In genomic region chr5:149356970-149357369, GRCm38 (mm10) we compare ENCODE assay signal across 32 mouse cellular contexts. TPM values are rescaled to one million over a fixed set of nuclear protein-coding genes. Genes with fewer than 3 reads are reported as not detected.
DNase-seq lines count a peak whose midpoint lies in the region; ATAC-seq and TF ChIP-seq lines count a peak whose summit lies in the region.
"Had no signal": no experiment of that assay in that cellular context is flagged by ENCODE, and none has a peak within 500 bp of the region (broad histone marks: within the 10 kb centered on the region; RNA-seq: fewer than 3 reads in every experiment).

No protein-coding gene starts in this region.

- no peak for TF ChIP-seq EP300 in lung, postnatal 0 days (IDR thresholded peaks at IDR 0.05)

- TF ChIP-seq CTCF in intestine, postnatal 0 days (IDR thresholded peaks at IDR 0.05; ENCODE audit: low read depth), result peak; percentile 45
- peak; percentile 15; the same call in 1 of the 2 replicates for TF ChIP-seq CTCF in lung, postnatal 0 days (IDR thresholded peaks at IDR 0.05)
- peak; percentile 48 for TF ChIP-seq CTCF in E14TG2a.4 (conservative IDR thresholded peaks at IDR 0.05; ENCODE audit: low read length)
- TF ChIP-seq CTCF in cerebellum, adult 2 months (IDR thresholded peaks at IDR 0.05; ENCODE audit: borderline replicate concordance, insufficient read depth, low read depth, low read length), result no peak

- H3K4me3 ChIP-seq in intestine, postnatal 0 days (ENCODE audit: low read depth, low read length), result no peak overlapping the region
- H3K4me3 ChIP-seq in intestine, embryonic 15.5 days (replicated peaks), result no peak overlapping the region
- H3K4me3 ChIP-seq in lung, postnatal 0 days (ENCODE audit: low read depth, low read length), result no peak overlapping the region
- H3K4me3 ChIP-seq in E14TG2a.4 (replicated peaks; ENCODE audit: low read length), result no peak overlapping the region
- H3K4me3 ChIP-seq in cerebellum, adult 2 months (replicated peaks; ENCODE audit: insufficient read depth, low read depth, low read length), result no peak overlapping the region
- H3K4me3 ChIP-seq: embryonic facial prominence, embryonic 12.5 days; forebrain, embryonic 10.5 days; heart, adult 2 months; heart, embryonic 12.5 days; limb, embryonic 13.5 days; liver, embryonic 13.5 days; lung, embryonic 15.5 days; midbrain, embryonic 13.5 days; neural tube, embryonic 15.5 days had no signal

- TF ChIP-seq POLR2A in cerebellum, adult 2 months (IDR thresholded peaks at IDR 0.05; ENCODE audit: borderline replicate concordance, insufficient read depth, low read length), result no peak

- DNase-seq in lung, postnatal 0 days (ENCODE audit: low spot score), result no peak
- DNase-seq in lung, postnatal 14 days, result no peak
- peak; percentile 79 for DNase-seq in ZHBTc4 (ENCODE audit: low read depth, low spot score)
- DNase-seq in cerebellum, adult 2 months, result no peak
- no peak for DNase-seq in left cerebral cortex, adult 9 months (ENCODE audit: low spot score in 2 of 2)
- DNase-seq: adrenal gland, adult 8-10 months; cerebellum, adult 9-10 months; cerebellum, postnatal 36 days; embryo, embryonic 11 days; heart, adult 2 months; heart, postnatal 4 days; kidney, adult 2 months; kidney, postnatal 10 days; liver, embryonic 13.5 days; lung, postnatal 4 days; retina, postnatal 1 day; spleen, adult 18-20 months; thymus, adult 18-20 months had no signal

- WGBS in intestine, postnatal 0 days, result 77% methylated on average over 1 of the region's 1 CpGs
- WGBS in intestine, embryonic 15.5 days, result 89% methylated on average over 1 of the region's 1 CpGs
- WGBS in lung, postnatal 0 days, result 89% methylated on average over 1 of the region's 1 CpGs
- 98% methylated on average over 1 of the region's 1 CpGs for WGBS in cerebellum, adult 2 months

- H3K27ac ChIP-seq in intestine, postnatal 0 days (ENCODE audit: low read depth, low read length), result no peak overlapping the region
- no peak overlapping the region for H3K27ac ChIP-seq in intestine, embryonic 15.5 days
- no peak overlapping the region for H3K27ac ChIP-seq in lung, postnatal 0 days (ENCODE audit: low read length)
- no peak overlapping the region for H3K27ac ChIP-seq in cerebellum, adult 2 months (ENCODE audit: insufficient read depth, low read length)
- H3K27ac ChIP-seq: embryonic facial prominence, embryonic 12.5 days; forebrain, embryonic 10.5 days; heart, adult 2 months; hindbrain, embryonic 14.5 days; limb, embryonic 13.5 days; liver, embryonic 13.5 days; lung, embryonic 15.5 days; midbrain, embryonic 13.5 days; neural tube, embryonic 15.5 days had no signal

- H3K27me3 ChIP-seq in intestine, postnatal 0 days (replicated peaks; ENCODE audit: control insufficient read depth, insufficient read depth, low read length), result no peaks in the 10 kb centered on the region
- no peaks in the 10 kb centered on the region for H3K27me3 ChIP-seq in intestine, embryonic 15.5 days (replicated peaks)
- no peaks in the 10 kb centered on the region for H3K27me3 ChIP-seq in lung, postnatal 0 days (replicated peaks; ENCODE audit: insufficient read depth, low read length)
- H3K27me3 ChIP-seq in E14TG2a.4 (ENCODE audit: insufficient read depth, low read length), result peaks cover 11% of the 10 kb centered on the region
- no peaks in the 10 kb centered on the region for H3K27me3 ChIP-seq in cerebellum, adult 2 months (ENCODE audit: control insufficient read depth, insufficient read depth, low read length)
- H3K27me3 ChIP-seq: embryonic facial prominence, embryonic 12.5 days; heart, embryonic 12.5 days; limb, embryonic 13.5 days; liver, embryonic 13.5 days; lung, embryonic 15.5 days; midbrain, embryonic 13.5 days; neural tube, embryonic 15.5 days had no signal

- H3K4me1 ChIP-seq in intestine, postnatal 0 days (replicated peaks; ENCODE audit: control insufficient read depth, insufficient read depth, low read length), result peaks cover 27% of the 10 kb centered on the region
- H3K4me1 ChIP-seq in intestine, embryonic 15.5 days (replicated peaks), result peaks cover 32% of the 10 kb centered on the region
- H3K4me1 ChIP-seq in lung, postnatal 0 days (ENCODE audit: insufficient read depth, low read depth, low read length), result peaks cover 3% of the 10 kb centered on the region; the same call in 1 of the 2 replicates
- peaks cover 26% of the 10 kb centered on the region for H3K4me1 ChIP-seq in E14TG2a.4 (replicated peaks; ENCODE audit: low read depth, low read length)
- peaks cover 8% of the 10 kb centered on the region; the same call in 1 of the 2 replicates for H3K4me1 ChIP-seq in cerebellum, adult 2 months (ENCODE audit: control insufficient read depth, insufficient read depth, low read length)

- H3K9me3 ChIP-seq in intestine, postnatal 0 days (ENCODE audit: control insufficient read depth), result no peaks in the 10 kb centered on the region
- no peaks in the 10 kb centered on the region for H3K9me3 ChIP-seq in intestine, embryonic 15.5 days
- no peaks in the 10 kb centered on the region for H3K9me3 ChIP-seq in lung, postnatal 0 days (ENCODE audit: low read length)
- peaks cover 11% of the 10 kb centered on the region for H3K9me3 ChIP-seq in E14TG2a.4 (ENCODE audit: low read length)
- H3K9me3 ChIP-seq: neural tube, embryonic 15.5 days had no signal

- no peak for ATAC-seq in intestine, postnatal 0 days
- ATAC-seq in intestine, embryonic 15.5 days, result no peak
- ATAC-seq in lung, postnatal 0 days, result no peak
- ATAC-seq: CD4-positive, CD25-positive, alpha-beta regulatory T cell, adult 4 months; forebrain, embryonic 16.5 days; inflammation-experienced regulatory T-cells, adult 6 months; midbrain, embryonic 13.5 days had no signal

- no peaks in the 10 kb centered on the region for H3K36me3 ChIP-seq in intestine, postnatal 0 days (ENCODE audit: control insufficient read depth, insufficient read depth)
- no peaks in the 10 kb centered on the region for H3K36me3 ChIP-seq in intestine, embryonic 15.5 days
- H3K36me3 ChIP-seq in lung, postnatal 0 days (ENCODE audit: insufficient read depth, low read length), result no peaks in the 10 kb centered on the region
- no peaks in the 10 kb centered on the region for H3K36me3 ChIP-seq in E14TG2a.4 (ENCODE audit: insufficient read depth, low read length)
- H3K36me3 ChIP-seq: embryonic facial prominence, embryonic 12.5 days; forebrain, embryonic 10.5 days; heart, embryonic 12.5 days; limb, embryonic 13.5 days; liver, embryonic 13.5 days; lung, embryonic 15.5 days; midbrain, embryonic 13.5 days; neural tube, embryonic 15.5 days had no signal

- no peak overlapping the region for H3K4me2 ChIP-seq in intestine, postnatal 0 days (replicated peaks; ENCODE audit: low read depth)
- H3K4me2 ChIP-seq in intestine, embryonic 15.5 days (replicated peaks), result no peak overlapping the region
- H3K4me2 ChIP-seq in lung, postnatal 0 days (replicated peaks; ENCODE audit: low read depth, low read length), result no peak overlapping the region
- H3K4me2 ChIP-seq: embryonic facial prominence, embryonic 12.5 days; heart, embryonic 12.5 days; hindbrain, embryonic 14.5 days; limb, embryonic 13.5 days; liver, embryonic 13.5 days; lung, embryonic 15.5 days; midbrain, embryonic 13.5 days; neural tube, embryonic 15.5 days had no signal

- H3K9ac ChIP-seq in intestine, postnatal 0 days (ENCODE audit: low read depth, low read length), result no peak overlapping the region
- no peak overlapping the region for H3K9ac ChIP-seq in intestine, embryonic 15.5 days
- no peak overlapping the region for H3K9ac ChIP-seq in lung, postnatal 0 days (replicated peaks; ENCODE audit: low read depth)
- H3K9ac ChIP-seq: embryonic facial prominence, embryonic 12.5 days; heart, embryonic 12.5 days; hindbrain, embryonic 14.5 days; limb, embryonic 13.5 days; liver, embryonic 13.5 days; lung, embryonic 15.5 days; midbrain, embryonic 13.5 days; neural tube, embryonic 15.5 days had no signal

RNA-seq across cellular contexts. Expression of gene Medag, which starts 54.6 kb away (rescaled TPM):
- polyA plus RNA-seq in intestine, postnatal 0 days (2015; fragmentation: Nextera tagmentation; extraction: Ambion mirVana), result 1.6 and 2.2 TPM in 2 replicates
- polyA plus RNA-seq in intestine, embryonic 15.5 days (2015; fragmentation: Nextera tagmentation; extraction: Ambion mirVana), result 2.2 and 2.4 TPM in 2 replicates
- 2.0 and 2.3 TPM in 2 replicates for polyA plus RNA-seq in lung, postnatal 0 days (2015; fragmentation: Nextera tagmentation; extraction: Ambion mirVana)
- polyA plus RNA-seq in cerebellum, adult 2 months (2012; rRNA removed), result 14.2 and 14.7 TPM in 2 replicates
